Mouse (Mus musculus) cortical plate, adult 2 months (tissue): ENCODE measurements around the gene Atad2b.

Experiments used
- CTCF ChIP-seq: fragments of 200-500 bp; IDR thresholded peaks from 2 replicates; pipeline ENCODE4 v1.5.1; 2011; ENCODE audit warnings: mild to moderate bottlenecking, control low read depth, low read length; ENCODE audit not compliant: insufficient read depth; ENCODE audit errors: extremely low read depth
- POLR2A ChIP-seq: fragments of 200-500 bp; IDR thresholded peaks from 2 replicates; pipeline ENCODE4 v1.6.1; 2011; ENCODE audit warnings: mild to moderate bottlenecking, low read length, control low read depth; ENCODE audit not compliant: insufficient read depth; ENCODE audit errors: extremely low read depth

GRCm38 (mm10) chr12:4914441-4914840 is 2.7 kb upstream of the Atad2b start:
- no peak for TF ChIP-seq CTCF
- TF ChIP-seq POLR2A, result no peak
